Mouse (Mus musculus): Measurements from ENCODE around the gene Wnt16.

Gene Wnt16

DNA sequence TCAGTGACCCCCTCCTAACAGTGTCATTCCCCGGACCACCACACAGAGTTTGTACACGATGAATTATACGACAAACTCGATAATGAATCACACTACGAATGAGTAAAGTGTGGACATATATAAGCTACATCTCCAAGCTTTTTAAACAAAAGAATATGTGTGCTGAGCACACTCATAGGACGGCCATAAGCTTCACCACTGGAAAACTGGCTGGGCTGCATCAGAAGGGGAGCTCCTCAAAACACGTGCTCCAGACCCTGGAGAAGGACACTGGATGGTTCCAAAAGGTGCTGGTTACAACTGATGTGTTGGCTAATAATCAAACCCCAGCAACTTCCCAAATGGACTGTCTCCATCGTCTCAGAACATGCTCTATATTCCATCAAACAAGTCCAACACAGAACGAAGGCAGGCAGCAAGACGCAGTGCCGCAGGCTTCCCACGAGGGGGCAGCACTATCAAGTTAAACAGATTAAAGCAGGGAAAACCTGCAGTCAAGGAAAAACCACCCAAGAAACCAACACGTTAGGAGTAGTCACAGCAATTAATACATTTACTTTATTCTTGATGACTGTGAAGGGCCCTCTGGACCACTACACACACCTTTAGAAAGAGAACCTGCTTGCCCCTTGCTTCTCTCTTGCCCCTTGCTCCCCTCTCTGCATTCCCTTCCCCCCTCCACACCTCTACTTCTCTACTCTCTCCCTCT, 37.5 kb downstream of the Wnt16 start:
- in situ Hi-C loops (cut with MboI; ENCODE audit: low sequenced_read_pairs): no loop called here

GRCm38 (mm10) chr6:22326289-22326688, 38.3 kb downstream of the Wnt16 start:
- in situ Hi-C loops (cut with MboI; ENCODE audit: low sequenced_read_pairs): no loop called here

DNA sequence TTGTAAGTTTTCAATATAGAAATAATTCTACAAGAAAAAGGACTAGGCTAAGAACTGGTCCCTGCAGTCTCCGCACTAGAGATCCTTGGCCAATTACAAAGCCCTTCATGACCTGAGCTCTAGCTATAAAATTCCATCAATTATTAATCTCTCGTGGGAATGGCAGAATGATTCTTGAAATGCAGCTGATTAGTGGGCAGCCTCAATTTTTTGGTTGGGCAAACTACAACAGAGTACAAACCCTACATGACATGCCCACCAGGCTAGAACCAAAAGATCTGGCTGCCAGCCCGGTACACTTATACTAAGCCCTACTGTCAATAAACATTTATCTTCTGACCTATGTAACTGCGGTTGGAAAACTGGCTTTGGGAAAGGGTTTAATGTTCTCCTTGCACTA, 39.1 kb downstream of the Wnt16 start:
- in situ Hi-C loops (cut with MboI; ENCODE audit: low sequenced_read_pairs): no loop called here

DNA sequence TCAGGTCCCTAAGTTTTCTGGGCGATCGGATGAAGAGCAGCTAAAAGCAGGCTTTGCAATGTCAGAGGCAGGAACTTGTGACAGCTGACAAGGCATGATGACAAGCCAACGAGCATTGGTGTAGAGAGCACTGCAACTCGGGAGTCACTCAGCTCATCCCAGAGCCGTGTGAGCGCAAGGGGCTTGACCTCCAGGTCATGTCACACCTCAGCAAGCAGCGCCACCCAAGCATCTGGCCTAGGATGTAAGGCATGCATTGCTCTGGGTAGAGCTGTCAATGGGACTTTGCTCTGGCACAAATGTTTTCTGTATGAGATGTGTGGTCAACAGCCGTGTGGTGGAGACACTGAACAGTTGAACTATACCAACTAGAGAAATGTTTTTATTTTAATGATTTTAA, 39.9 kb downstream of the Wnt16 start:
- in situ Hi-C loops (cut with MboI; ENCODE audit: low sequenced_read_pairs): no loop called here

DNA sequence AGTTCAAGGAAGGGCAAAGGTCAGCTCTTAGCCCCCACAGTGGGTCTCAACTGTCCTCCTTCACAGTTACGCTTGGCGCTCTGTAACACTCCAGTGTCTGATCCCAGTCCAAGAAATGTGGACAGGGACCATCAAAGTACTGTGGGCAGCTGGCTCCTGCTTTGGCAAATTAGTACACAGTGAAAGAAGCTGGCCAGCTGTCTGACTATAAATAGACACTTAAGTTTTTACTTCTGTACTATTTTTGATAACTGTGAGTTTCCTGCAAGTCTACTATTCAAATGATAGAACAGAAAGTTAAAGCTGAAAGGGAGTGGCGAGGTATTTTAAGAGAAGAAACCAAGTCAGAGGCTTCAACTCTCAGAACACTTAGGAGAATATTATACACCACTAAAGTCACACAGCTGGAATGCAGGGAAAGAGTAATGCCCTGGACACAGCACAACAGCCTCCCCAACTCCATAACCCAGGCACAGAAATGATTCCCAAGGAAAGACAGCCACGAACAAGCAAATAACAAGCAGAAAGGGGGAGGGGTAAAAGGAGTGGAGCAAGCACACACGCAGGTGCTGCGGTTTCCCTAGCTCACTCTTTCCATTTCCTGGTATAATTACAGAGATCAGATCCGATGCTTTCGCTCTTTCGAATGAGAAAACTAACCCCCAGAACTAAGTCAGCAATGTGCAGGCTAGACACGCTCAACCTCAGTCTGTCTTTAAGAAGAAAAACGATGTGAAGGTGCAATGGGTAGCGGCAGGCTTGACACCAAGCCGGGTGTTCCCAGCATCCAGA, 42.3 kb downstream of the Wnt16 start:
- in situ Hi-C loops (cut with MboI; ENCODE audit: low sequenced_read_pairs): loop anchor here (5.0 kb wide), 1 partner anchor 157 kb away; no protein-coding TSS in a partner anchor

DNA sequence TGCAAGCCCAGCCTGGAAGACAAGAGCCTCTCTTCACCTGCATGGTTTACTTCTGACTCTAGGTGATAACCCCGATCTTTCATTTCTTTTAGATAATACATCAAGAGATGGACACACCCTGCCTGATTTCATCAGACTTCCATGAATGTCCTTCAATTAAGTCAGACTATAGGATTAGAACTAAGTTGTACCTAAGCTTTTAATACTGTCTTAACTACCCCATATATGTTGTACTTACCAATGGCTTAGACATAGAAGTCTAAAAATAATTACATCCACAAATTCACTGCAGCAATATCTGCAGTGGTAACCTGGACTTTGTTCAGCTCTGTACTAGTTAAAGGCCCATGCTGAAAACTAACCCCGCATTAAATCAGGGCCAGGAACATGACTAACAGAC, 44.5 kb downstream of the Wnt16 start:
- in situ Hi-C loops (cut with MboI; ENCODE audit: low sequenced_read_pairs): loop anchor here (5.0 kb wide), 1 partner anchor 155 kb away; no protein-coding TSS in a partner anchor

DNA sequence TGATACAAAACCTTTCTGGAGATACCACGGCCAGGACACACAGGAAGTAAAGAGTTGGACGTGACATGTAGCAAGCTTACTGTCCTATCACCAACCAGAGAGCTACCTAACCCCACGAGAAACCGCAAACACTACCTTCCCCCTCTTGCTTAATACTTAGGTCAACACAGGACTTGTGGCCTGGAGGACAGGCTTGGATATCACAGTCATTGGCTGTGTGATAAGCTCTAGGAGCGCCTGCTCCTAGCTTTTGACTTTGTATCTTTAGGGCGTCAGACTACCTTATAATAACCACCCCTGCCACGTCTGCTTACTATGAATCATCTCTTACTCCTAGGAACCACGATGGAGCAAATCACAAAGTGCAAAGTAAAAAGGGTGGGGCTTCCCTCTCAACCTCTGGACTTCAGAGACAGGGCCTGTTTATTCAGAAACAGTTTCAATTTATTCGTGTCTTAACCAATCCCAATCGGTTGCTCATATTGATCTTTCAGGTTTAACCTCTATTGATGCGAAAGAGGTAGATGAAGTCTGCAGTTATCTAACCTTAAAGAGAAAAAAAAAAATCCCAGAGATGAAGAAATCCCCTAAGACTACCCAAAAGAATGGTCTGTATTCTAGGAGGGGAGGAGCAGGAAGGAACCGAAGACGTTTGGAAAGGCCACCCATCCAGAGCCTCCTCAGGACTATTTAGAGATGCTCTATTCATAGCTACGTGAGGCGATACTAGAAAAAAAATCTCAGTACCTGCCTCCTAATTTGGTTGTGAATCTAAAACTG, 51.9 kb downstream of the Wnt16 start:
- in situ Hi-C loops (cut with MboI; ENCODE audit: low sequenced_read_pairs): no loop called here

DNA sequence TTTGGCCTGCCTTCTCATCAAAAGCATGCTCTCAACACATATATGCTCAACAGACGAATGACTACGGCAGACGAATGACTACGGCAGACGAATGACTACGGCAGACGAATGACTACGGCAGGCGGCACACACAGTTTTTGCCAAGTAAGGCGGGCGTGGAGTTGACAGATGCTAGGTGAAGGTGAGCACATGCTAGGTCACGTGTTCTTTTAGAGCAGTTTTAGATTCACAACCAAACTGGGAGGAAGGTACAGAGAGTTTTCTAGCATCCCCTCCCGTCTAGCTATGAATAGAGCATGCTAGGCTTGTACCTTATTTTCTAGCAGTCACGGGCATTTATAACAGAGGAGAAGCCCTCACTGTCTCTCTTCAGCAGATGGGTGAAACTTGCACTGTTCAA, 52.8 kb downstream of the Wnt16 start:
- in situ Hi-C loops (cut with MboI; ENCODE audit: low sequenced_read_pairs): no loop called here

- in situ Hi-C loops (cut with MboI; ENCODE audit: low sequenced_read_pairs): no loop called here
Observed at GRCm38 (mm10) chr6:22343292-22343691, 55.3 kb downstream of the Wnt16 start.

DNA sequence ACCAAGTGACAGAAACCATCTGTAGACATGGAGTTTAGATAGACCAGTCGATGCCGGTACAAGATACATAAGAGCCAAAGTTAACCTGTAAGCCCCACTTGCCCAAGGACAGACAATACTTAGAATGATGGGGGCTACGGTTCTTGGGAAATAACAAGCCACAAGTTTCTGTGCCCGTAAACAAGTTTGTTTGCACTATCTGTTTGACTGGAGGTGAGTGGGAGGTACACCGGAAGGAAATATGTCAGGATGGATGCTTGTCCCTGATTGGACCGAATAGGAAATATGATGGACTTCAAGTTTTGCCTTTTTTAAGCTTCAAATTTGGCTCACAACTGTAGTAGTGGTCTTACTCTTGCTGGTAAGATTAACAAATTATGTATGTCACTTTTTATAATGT, 55.7 kb downstream of the Wnt16 start:
- in situ Hi-C loops (cut with MboI; ENCODE audit: low sequenced_read_pairs): no loop called here

GRCm38 (mm10) chr6:22344443-22344842, 56.4 kb downstream of the Wnt16 start:
- in situ Hi-C loops (cut with MboI; ENCODE audit: low sequenced_read_pairs): no loop called here

- in situ Hi-C loops (cut with MboI; ENCODE audit: low sequenced_read_pairs): no loop called here
Observed at GRCm38 (mm10) chr6:22347132-22347902, 59.3 kb downstream of the Wnt16 start.

Data from CH12F3 (cell line).